ENCODE assay signal across 12 mouse cellular contexts in genomic region chr6:142508663-142509062, GRCm38 (mm10). TPM values are rescaled to one million over a fixed set of nuclear protein-coding genes. Genes with fewer than 3 reads are reported as not detected.
DNase-seq lines count a peak whose midpoint lies in the region; ATAC-seq and TF ChIP-seq lines count a peak whose summit lies in the region.
"Had no signal": no experiment of that assay in that cellular context is flagged by ENCODE, and none has a peak within 500 bp of the region (broad histone marks: within the 10 kb centered on the region; RNA-seq: fewer than 3 reads in every experiment).

No protein-coding gene starts in this region.

- H3K9ac ChIP-seq in heart, embryonic 15.5 days, result no peak overlapping the region
- H3K9ac ChIP-seq in lung, postnatal 0 days (replicated peaks; ENCODE audit: low read depth), result no peak overlapping the region
- peak overlapping the region; percentile 66; the same call in 1 of the 2 replicates for H3K9ac ChIP-seq in embryonic facial prominence, embryonic 13.5 days

- peak; percentile 54; the same call in 1 of the 2 replicates for TF ChIP-seq EP300 in lung, postnatal 0 days (IDR thresholded peaks at IDR 0.05)

- ATAC-seq in heart, embryonic 15.5 days (replicated peaks; ENCODE audit: insufficient number of reproducible peaks, insufficient read depth, low FRiP score, low read depth), result no peak
- ATAC-seq in lung, postnatal 0 days, result no peak
- no peak for ATAC-seq in embryonic facial prominence, embryonic 13.5 days (ENCODE audit: insufficient number of reproducible peaks, insufficient read depth, low FRiP score, low TSS enrichment, low read depth)
- peak; percentile 63 for ATAC-seq in megakaryocyte, adult 5-6 weeks (ENCODE audit: poor library complexity, severe bottlenecking)

- H3K27me3 ChIP-seq in heart, embryonic 15.5 days, result peaks cover 4% of the 10 kb centered on the region
- no peaks in the 10 kb centered on the region for H3K27me3 ChIP-seq in lung, postnatal 0 days (replicated peaks; ENCODE audit: insufficient read depth, low read length)
- peaks cover 17% of the 10 kb centered on the region for H3K27me3 ChIP-seq in embryonic facial prominence, embryonic 13.5 days
- H3K27me3 ChIP-seq: embryonic facial prominence, embryonic 12.5 days had no signal

- H3K36me3 ChIP-seq in heart, embryonic 15.5 days, result peaks cover 5% of the 10 kb centered on the region; the same call in 1 of the 2 replicates
- no peaks in the 10 kb centered on the region for H3K36me3 ChIP-seq in lung, postnatal 0 days (ENCODE audit: insufficient read depth, low read length)
- 0 out of 2 replicates have a peak, but pooled peaks cover 4% of the 10 kb centered on the region for H3K36me3 ChIP-seq in embryonic facial prominence, embryonic 13.5 days

- H3K9me3 ChIP-seq in heart, embryonic 15.5 days (replicated peaks), result no peaks in the 10 kb centered on the region
- no peaks in the 10 kb centered on the region for H3K9me3 ChIP-seq in lung, postnatal 0 days (ENCODE audit: low read length)
- H3K9me3 ChIP-seq in embryonic facial prominence, embryonic 13.5 days, result no peaks in the 10 kb centered on the region
- H3K9me3 ChIP-seq: embryonic facial prominence, embryonic 12.5 days had no signal

- TF ChIP-seq CTCF in lung, postnatal 0 days (IDR thresholded peaks at IDR 0.05), result no peak

- peak overlapping the region; percentile 76 for H3K4me2 ChIP-seq in heart, embryonic 15.5 days
- H3K4me2 ChIP-seq in lung, postnatal 0 days (replicated peaks; ENCODE audit: low read depth, low read length), result no peak overlapping the region
- peak overlapping the region; percentile 89 for H3K4me2 ChIP-seq in embryonic facial prominence, embryonic 13.5 days

- DNase-seq in heart, adult 8-10 months (ENCODE audit: low spot score), result no peak
- peak; percentile 69 for DNase-seq in lung, postnatal 0 days (ENCODE audit: low spot score)
- no peak for DNase-seq in lung, postnatal 10 days
- no peak for DNase-seq in gastrocnemius, postnatal 4 days (ENCODE audit: low spot score in 2 of 2)
- DNase-seq: gastrocnemius, postnatal 25 days had no signal

- peak overlapping the region; percentile 92 for H3K27ac ChIP-seq in heart, embryonic 15.5 days
- peak overlapping the region; percentile 32; the same call in 1 of the 2 replicates for H3K27ac ChIP-seq in lung, postnatal 0 days (ENCODE audit: low read length)
- no peak overlapping the region for H3K27ac ChIP-seq in embryonic facial prominence, embryonic 13.5 days

- peaks cover 37% of the 10 kb centered on the region for H3K4me1 ChIP-seq in heart, embryonic 15.5 days (replicated peaks)
- peaks cover 10% of the 10 kb centered on the region; the same call in 1 of the 2 replicates for H3K4me1 ChIP-seq in lung, postnatal 0 days (ENCODE audit: insufficient read depth, low read depth, low read length)
- peaks cover 30% of the 10 kb centered on the region for H3K4me1 ChIP-seq in embryonic facial prominence, embryonic 13.5 days

- WGBS in heart, embryonic 15.5 days, result 24% methylated on average over 4 of the region's 4 CpGs
- 31% methylated on average over 4 of the region's 4 CpGs for WGBS in lung, postnatal 0 days
- WGBS in embryonic facial prominence, embryonic 13.5 days, result 30% methylated on average over 4 of the region's 4 CpGs

- H3K4me3 ChIP-seq in heart, embryonic 15.5 days, result no peak overlapping the region
- no peak overlapping the region for H3K4me3 ChIP-seq in lung, postnatal 0 days (ENCODE audit: low read depth, low read length)
- H3K4me3 ChIP-seq in embryonic facial prominence, embryonic 13.5 days, result no peak overlapping the region

RNA-seq across cellular contexts. Expression of gene Ldhb, which starts 0.9 kb away (rescaled TPM):
- 1,301 and 1,466 TPM in 2 replicates for polyA plus RNA-seq in heart, embryonic 15.5 days (2015; fragmentation: Nextera tagmentation; extraction: Ambion mirVana)
- 1,000 to 10,000 TPM; 3,276 to 3,540 (median 3,455) TPM for total RNA-seq in heart, adult 8-10 months (2022)
- polyA plus RNA-seq in lung, postnatal 0 days (2015; fragmentation: Nextera tagmentation; extraction: Ambion mirVana), result 182 and 184 TPM in 2 replicates
- polyA plus RNA-seq in embryonic facial prominence, embryonic 13.5 days (2015; fragmentation: Nextera tagmentation; extraction: Ambion mirVana), result 308 and 321 TPM in 2 replicates
- 38.8 and 41.7 TPM in 2 replicates for total RNA-seq in megakaryocyte, adult 5-6 weeks (2015)
- 26.8 and 28.5 TPM in 2 replicates for total RNA-seq in megakaryocyte, adult 5-6 weeks (2017)
- total RNA-seq in gastrocnemius, postnatal 4 days (2021), result 100 to 1,000 TPM; 162 to 170 TPM

RNA-seq across cellular contexts. Expression of gene Gys2, which starts 35.8 kb away (rescaled TPM):
- 0.16 TPM in 1 of 2 replicates, not detected in the other for polyA plus RNA-seq in heart, embryonic 15.5 days (2015; fragmentation: Nextera tagmentation; extraction: Ambion mirVana)
- not detected for total RNA-seq in heart, adult 8-10 months (2022)
- not detected in 2 replicates for polyA plus RNA-seq in lung, postnatal 0 days (2015; fragmentation: Nextera tagmentation; extraction: Ambion mirVana)
- 0.66 TPM in 1 of 2 replicates, not detected in the other for polyA plus RNA-seq in embryonic facial prominence, embryonic 13.5 days (2015; fragmentation: Nextera tagmentation; extraction: Ambion mirVana)
- not detected in 2 replicates for total RNA-seq in megakaryocyte, adult 5-6 weeks (2015)
- not detected in 2 replicates for total RNA-seq in megakaryocyte, adult 5-6 weeks (2017)
- total RNA-seq in gastrocnemius, postnatal 4 days (2021), result under 1 TPM in 1 of 2 experiments, not detected in 1; 0.23 TPM
- total RNA-seq: ES-E14; gastrocnemius, postnatal 25 days; left cerebral cortex, postnatal 4 days; megakaryocyte-erythroid progenitor cell, adult 5-6 weeks had no signal
- polyA plus RNA-seq: embryonic facial prominence, embryonic 12.5 days had no signal

Comparison
In these comparisons a context has a peak if more than half of its experiments do, and no peak if none do; other contexts are left out.
1. RNA of gene Ldhb, which starts 0.9 kb away (total RNA-seq): 3,276 to 3,540 TPM in heart, adult 8-10 months; 162 to 170 TPM in gastrocnemius, postnatal 4 days and 26.8 to 41.7 TPM in megakaryocyte, adult 5-6 weeks; every median in the first group is over 10 times any median in the second.